Mouse (Mus musculus) myocyte (in vitro differentiated cells): ENCODE results near the gene March5.

ENCODE experiments used
- E2F4 ChIP-seq: IDR thresholded peaks from one replicate; pipeline ENCODE4 v1.6.1; 2011; ENCODE audit warnings: mild to moderate bottlenecking, control low read depth, moderate library complexity; ENCODE audit not compliant: insufficient read depth
- MAX ChIP-seq: IDR thresholded peaks from one replicate; pipeline ENCODE4 v1.6.1; 2011; ENCODE audit warnings: low read depth, mild to moderate bottlenecking, control low read depth
- MYOD1 ChIP-seq, 3 experiments: IDR thresholded peaks; one replicate each; pipeline ENCODE4 v1.6.1; 2011; ENCODE audit warnings: control low read depth in 2 of 3, low read depth in 2 of 3, mild to moderate bottlenecking in 2 of 3, moderate library complexity in 1 of 3; ENCODE audit not compliant: insufficient read length in 2 of 3, control insufficient read depth in 1 of 3
- MYOG ChIP-seq, 3 experiments: IDR thresholded peaks; one replicate each; pipeline ENCODE4 v1.6.1; 2011; ENCODE audit warnings: control low read depth in 2 of 3, low read depth in 2 of 3, mild to moderate bottlenecking in 2 of 3; ENCODE audit not compliant: insufficient read length in 2 of 3, control insufficient read depth in 1 of 3, insufficient read depth in 1 of 3
- POLR2A ChIP-seq: IDR thresholded peaks from one replicate; pipeline ENCODE4 v1.6.1; 2011; ENCODE audit warnings: low read depth, mild to moderate bottlenecking, control low read depth, moderate library complexity; ENCODE audit not compliant: insufficient read length
- POLR2AphosphoS2 ChIP-seq: IDR thresholded peaks from one replicate; pipeline ENCODE4 v1.6.1; 2011; ENCODE audit warnings: low read depth, control low read depth; ENCODE audit not compliant: insufficient read length
- REST ChIP-seq: IDR thresholded peaks from one replicate; pipeline ENCODE4 v1.6.1; 2011; ENCODE audit warnings: mild to moderate bottlenecking, control low read depth, moderate library complexity; ENCODE audit not compliant: insufficient read depth, insufficient read length
- SRF ChIP-seq: IDR thresholded peaks from one replicate; pipeline ENCODE4 v1.6.1; 2011; ENCODE audit warnings: low read depth; ENCODE audit not compliant: control insufficient read depth, insufficient read length
- TCF12 ChIP-seq: IDR thresholded peaks from one replicate; pipeline ENCODE4 v1.6.1; 2011; ENCODE audit warnings: mild to moderate bottlenecking, control low read depth; ENCODE audit not compliant: poor library complexity, insufficient read depth, severe bottlenecking
- USF1 ChIP-seq: IDR thresholded peaks from one replicate; pipeline ENCODE4 v1.6.1; 2011; ENCODE audit warnings: low read depth, mild to moderate bottlenecking, control low read depth, moderate library complexity

GRCm38 (mm10) chr19:37198165-37198880, 9.0 kb upstream of the March5 start:
- TF ChIP-seq MAX (no peak), MYOD1 (IDR thresholded peaks at IDR 0.05; ENCODE audit: control insufficient read depth in 1 of 3, insufficient read length in 2 of 3, low read depth in 2 of 3) (no peak), MYOG (IDR thresholded peaks at IDR 0.05; ENCODE audit: control insufficient read depth in 1 of 3, insufficient read depth in 1 of 3, insufficient read length in 2 of 3, low read depth in 2 of 3) (no peak), POLR2A (no peak), TCF12 (no peak), USF1 (no peak), SRF (no peak), POLR2AphosphoS2 (no peak), REST (no peak), E2F4 (no peak)
